Comparison of ENCODE assay signal across 23 mouse cellular contexts in the genomic region with DNA sequence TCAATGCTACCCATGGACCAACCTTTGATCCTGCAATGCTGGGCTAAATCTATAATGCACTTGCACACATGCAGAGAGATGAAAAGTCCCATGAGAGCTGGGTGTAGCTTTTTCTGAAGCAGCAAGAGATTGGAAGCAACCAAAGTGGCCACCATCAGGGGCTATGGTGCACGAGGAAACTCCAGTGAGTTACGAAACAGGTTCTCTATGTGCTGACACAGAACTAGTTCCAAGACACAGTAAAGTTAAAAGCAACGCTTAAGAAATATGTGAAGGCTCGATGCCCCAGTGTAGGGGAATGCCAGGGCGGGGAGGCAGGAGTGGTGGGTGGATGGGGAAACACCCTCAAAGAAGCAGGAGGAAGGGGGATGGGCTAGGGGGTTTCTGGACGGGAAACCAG.
"Had no signal": no experiment of that assay in that cellular context is flagged by ENCODE, and none has a peak within 500 bp of the region (broad histone marks: within the 10 kb centered on the region; RNA-seq: fewer than 3 reads in every experiment).

No protein-coding gene starts in this region.

- H3K27ac ChIP-seq: heart, adult 2 months; hindbrain, embryonic 10.5 days; hindbrain, embryonic 12.5 days; hindbrain, embryonic 14.5 days; kidney, embryonic 15.5 days; kidney, postnatal 0 days; limb, embryonic 10.5 days; limb, embryonic 12.5 days; liver, embryonic 14.5 days had no signal

- H3K4me1 ChIP-seq: hindbrain, embryonic 12.5 days; kidney, embryonic 15.5 days; limb, embryonic 10.5 days; limb, embryonic 12.5 days had no signal

- H3K4me3 ChIP-seq: gastrocnemius, adult 2 months; heart, adult 2 months; heart, embryonic 12.5 days; hindbrain, embryonic 10.5 days; hindbrain, embryonic 12.5 days; kidney, embryonic 15.5 days; limb, embryonic 10.5 days; limb, embryonic 12.5 days had no signal

- H3K9me3 ChIP-seq: heart, embryonic 12.5 days; hindbrain, embryonic 10.5 days; hindbrain, embryonic 12.5 days; kidney, embryonic 15.5 days; limb, embryonic 10.5 days; limb, embryonic 12.5 days had no signal

- H3K27me3 ChIP-seq: heart, embryonic 12.5 days; hindbrain, embryonic 12.5 days; kidney, embryonic 15.5 days; limb, embryonic 12.5 days had no signal

- DNase-seq: gastrocnemius, adult 2 months; gastrocnemius, postnatal 10 days; gastrocnemius, postnatal 25 days; heart, adult 2 months; heart, postnatal 10 days; heart, postnatal 4 days; kidney, adult 11 months; kidney, adult 2 months; kidney, adult 9 months; kidney, postnatal 14 days; kidney, postnatal 36 days; layer of hippocampus, adult 9-11 months; layer of hippocampus, postnatal 36 days; liver had no signal
